Mouse (Mus musculus) C2C12 (cell line): ENCODE results near the gene Ccdc183. TPM values are rescaled to one million over a fixed set of nuclear protein-coding genes. Genes with fewer than 3 reads are reported as not detected.
A peak's percentile ranks its signal among the peaks of the same experiment; 100 is the strongest.

Experiments used
- H3K27me3 ChIP-seq: one replicate; pipeline ENCODE4 v1.6.1; 2011; ENCODE audit not compliant: control insufficient read depth, insufficient read depth, insufficient read length
- H3K36me3 ChIP-seq: one replicate; pipeline ENCODE4 v1.6.1; 2011; ENCODE audit not compliant: control insufficient read depth, insufficient read depth
- H3K4me3 ChIP-seq: one replicate; pipeline ENCODE4 v1.5.1; 2011; ENCODE audit warnings: mild to moderate bottlenecking, control low read depth; ENCODE audit not compliant: poor library complexity, insufficient read depth, severe bottlenecking
- H3K79me2 ChIP-seq: one replicate; pipeline ENCODE4 v1.6.1; 2011; ENCODE audit not compliant: control insufficient read depth, insufficient read depth
- H3K79me3 ChIP-seq: one replicate; pipeline ENCODE4 v1.6.1; 2011; ENCODE audit warnings: low read depth, control low read depth
- H3ac ChIP-seq: one replicate; pipeline ENCODE3; 2011; ENCODE audit warnings: low read depth; ENCODE audit not compliant: control insufficient read depth, insufficient read length
- CEBPB ChIP-seq: IDR thresholded peaks from one replicate; pipeline ENCODE4 v1.6.1; 2011; ENCODE audit warnings: low read depth, mild to moderate bottlenecking, control low read depth, moderate library complexity
- CTCF ChIP-seq: IDR thresholded peaks from one replicate; pipeline ENCODE4 v1.5.1; 2011; ENCODE audit not compliant: control insufficient read depth, insufficient read depth, insufficient read length
- FOSL1 ChIP-seq: IDR thresholded peaks from one replicate; pipeline ENCODE4 v1.8.0; 2011; ENCODE audit warnings: mild to moderate bottlenecking, low read length; ENCODE audit not compliant: poor library complexity, insufficient read depth, severe bottlenecking
- MAX ChIP-seq: IDR thresholded peaks from one replicate; pipeline ENCODE4 v1.6.1; 2011; ENCODE audit warnings: mild to moderate bottlenecking, control low read depth
- MYOD1 ChIP-seq: IDR thresholded peaks from one replicate; pipeline ENCODE4 v1.6.1; 2011; ENCODE audit warnings: low read depth; ENCODE audit not compliant: control insufficient read depth, insufficient read length
- MYOG ChIP-seq: IDR thresholded peaks from one replicate; pipeline ENCODE4 v1.6.1; 2011; ENCODE audit not compliant: control insufficient read depth, insufficient read length; ENCODE audit errors: extremely low read depth
- USF1 ChIP-seq: IDR thresholded peaks from one replicate; pipeline ENCODE4 v1.6.1; 2011; ENCODE audit warnings: low read depth, mild to moderate bottlenecking, control low read depth, moderate library complexity
- polyA plus RNA-seq: library from polyadenylated mRNA; unstranded; fragments of >200 nt; fragmentation: generic; extraction: Trizol; gene quantifications from one replicate; pipeline ENCODE4 v1.2.1, GENCODE M21; 2012; ENCODE audit warnings: missing spikeins

The Ccdc183 gene
- polyA plus RNA-seq, 1 experiment = 0.15 TPM

GRCm38 (mm10) chr2:25581901-25582301 is 35.6 kb downstream of the Ccdc183 start:
- Histone ChIP-seq H3K36me3 (peaks cover 35% of the 10 kb centered on the region), H3K27me3 (no peaks in the 10 kb centered on the region), H3K79me3 (no peaks in the 10 kb centered on the region), H3K79me2 (no peaks in the 10 kb centered on the region), H3K4me3 (no peak overlapping the region), H3ac (no peak overlapping the region)
- TF ChIP-seq FOSL1 (no peak), MYOD1 (no peak), USF1 (no peak), MYOG (no peak), CEBPB (no peak)

DNA sequence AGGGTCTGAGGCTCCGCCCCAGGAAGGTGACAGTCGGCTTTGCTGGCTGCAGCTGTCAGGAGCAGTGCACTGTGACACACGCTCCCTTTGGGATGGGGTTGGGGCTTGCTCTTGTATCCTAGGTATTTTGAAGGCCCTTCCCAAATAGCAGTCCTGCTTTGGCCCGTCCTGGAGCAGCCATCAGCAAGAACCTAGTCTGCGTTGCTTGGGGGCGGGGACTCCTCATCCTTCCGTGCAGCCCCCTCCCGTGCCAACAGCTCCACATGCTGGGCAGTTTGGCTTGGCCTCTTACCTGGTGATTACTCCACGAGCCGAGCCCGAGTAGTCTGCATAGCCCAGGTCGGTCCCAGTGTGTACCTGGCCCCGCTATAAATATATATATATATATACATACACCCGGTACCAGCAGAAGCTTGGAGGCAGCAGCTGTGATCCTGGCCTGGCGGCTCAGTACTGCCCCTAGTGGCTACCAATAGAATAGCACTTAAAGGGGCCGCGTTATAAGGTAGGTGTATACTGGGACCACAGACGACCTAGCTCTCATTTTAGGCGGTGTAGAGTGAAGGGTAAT is 36.1 kb downstream of the Ccdc183 start, which contains the start of gene Ajm1:
TSS of gene Ajm1 (minus strand) at position 464 of the 571 bp plus-strand sequence.
- Histone ChIP-seq H3K36me3 (peaks cover 30% of the 10 kb centered on the region), H3K4me3 (no peak within 1 kb of the TSS), H3K79me2 (no peaks in the 10 kb centered on the region), H3K27me3 (no peaks in the 10 kb centered on the region), H3K79me3 (no peaks in the 10 kb centered on the region), H3ac (no peak within 1 kb of the TSS)
- no peak for TF ChIP-seq MYOD1
- TF ChIP-seq MYOG = no peak
- peak; percentile 62 for TF ChIP-seq CTCF

DNA sequence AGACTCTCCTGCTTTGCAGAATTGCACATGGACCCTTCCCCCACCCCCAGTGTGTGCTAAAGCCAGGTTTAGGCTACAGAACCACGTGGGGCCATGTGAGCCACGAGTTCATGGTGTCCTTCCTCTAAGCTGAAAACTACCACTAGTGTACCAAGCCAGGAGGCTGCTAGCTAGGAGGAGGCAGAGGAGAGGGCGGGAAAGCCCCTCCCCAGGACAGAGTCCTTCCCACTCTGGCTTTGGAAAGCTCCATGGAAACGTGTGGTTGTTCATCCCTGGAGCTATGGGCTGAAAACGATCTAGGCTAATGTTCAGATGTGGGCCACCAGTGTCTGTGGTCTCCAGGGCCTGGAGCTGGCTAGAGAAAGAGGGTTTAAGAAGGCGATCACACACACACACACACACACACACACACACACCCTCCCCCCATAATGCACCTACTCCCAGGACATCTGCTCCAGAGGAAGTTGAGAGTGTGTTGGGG is 36.8 kb downstream of the Ccdc183 start:
- Histone ChIP-seq H3K79me3 (no peaks in the 10 kb centered on the region), H3K4me3 (no peak overlapping the region), H3ac (no peak overlapping the region), H3K36me3 (peaks cover 25% of the 10 kb centered on the region), H3K27me3 (no peaks in the 10 kb centered on the region), H3K79me2 (no peaks in the 10 kb centered on the region)
- TF ChIP-seq MYOD1 = no peak
- TF ChIP-seq USF1 = no peak
- TF ChIP-seq CEBPB = no peak
- no peak for TF ChIP-seq MAX
- no peak for TF ChIP-seq MYOG
- no peak for TF ChIP-seq CTCF
- no peak for TF ChIP-seq FOSL1

DNA sequence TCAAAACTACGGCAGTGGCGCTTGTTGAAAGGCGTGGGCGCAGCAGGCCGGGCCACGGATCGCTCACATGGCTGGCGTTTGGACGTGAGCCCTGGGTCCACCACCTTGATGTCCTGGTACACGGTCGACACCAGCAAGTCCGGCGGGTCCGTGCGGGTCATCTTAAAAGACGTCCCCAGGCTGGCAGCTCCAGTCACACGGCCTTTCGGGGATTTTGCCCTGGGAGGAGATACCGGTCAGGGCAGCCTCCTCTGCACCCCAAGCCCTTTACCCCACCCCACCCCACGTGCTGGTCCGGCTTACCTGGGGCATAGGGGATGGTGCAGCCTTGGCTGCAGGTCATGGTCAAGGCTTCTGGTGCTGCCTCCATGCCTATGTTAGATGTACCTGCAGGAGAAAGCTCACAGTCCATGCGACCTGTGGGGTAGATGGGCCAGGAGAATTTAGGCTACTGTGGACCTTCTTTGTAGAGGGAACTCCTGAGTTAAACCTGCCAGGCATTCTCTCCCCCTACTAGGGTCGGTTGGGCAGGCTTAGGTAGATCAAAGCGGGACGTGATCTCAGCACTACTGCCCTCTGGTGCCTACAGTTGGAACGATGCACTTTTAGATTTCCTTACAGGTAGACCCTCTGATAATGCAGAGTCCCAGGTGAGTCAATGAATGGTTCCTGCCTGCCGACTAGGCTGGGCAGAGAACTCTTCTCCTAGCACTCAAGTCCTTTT is 37.6 kb downstream of the Ccdc183 start:
- Histone ChIP-seq H3K4me3 (no peak overlapping the region), H3K79me2 (no peaks in the 10 kb centered on the region), H3K27me3 (no peaks in the 10 kb centered on the region), H3K36me3 (peaks cover 18% of the 10 kb centered on the region), H3K79me3 (no peaks in the 10 kb centered on the region), H3ac (no peak overlapping the region)
- TF ChIP-seq MYOD1 (no peak), MAX (no peak), USF1 (no peak), MYOG (no peak)

DNA sequence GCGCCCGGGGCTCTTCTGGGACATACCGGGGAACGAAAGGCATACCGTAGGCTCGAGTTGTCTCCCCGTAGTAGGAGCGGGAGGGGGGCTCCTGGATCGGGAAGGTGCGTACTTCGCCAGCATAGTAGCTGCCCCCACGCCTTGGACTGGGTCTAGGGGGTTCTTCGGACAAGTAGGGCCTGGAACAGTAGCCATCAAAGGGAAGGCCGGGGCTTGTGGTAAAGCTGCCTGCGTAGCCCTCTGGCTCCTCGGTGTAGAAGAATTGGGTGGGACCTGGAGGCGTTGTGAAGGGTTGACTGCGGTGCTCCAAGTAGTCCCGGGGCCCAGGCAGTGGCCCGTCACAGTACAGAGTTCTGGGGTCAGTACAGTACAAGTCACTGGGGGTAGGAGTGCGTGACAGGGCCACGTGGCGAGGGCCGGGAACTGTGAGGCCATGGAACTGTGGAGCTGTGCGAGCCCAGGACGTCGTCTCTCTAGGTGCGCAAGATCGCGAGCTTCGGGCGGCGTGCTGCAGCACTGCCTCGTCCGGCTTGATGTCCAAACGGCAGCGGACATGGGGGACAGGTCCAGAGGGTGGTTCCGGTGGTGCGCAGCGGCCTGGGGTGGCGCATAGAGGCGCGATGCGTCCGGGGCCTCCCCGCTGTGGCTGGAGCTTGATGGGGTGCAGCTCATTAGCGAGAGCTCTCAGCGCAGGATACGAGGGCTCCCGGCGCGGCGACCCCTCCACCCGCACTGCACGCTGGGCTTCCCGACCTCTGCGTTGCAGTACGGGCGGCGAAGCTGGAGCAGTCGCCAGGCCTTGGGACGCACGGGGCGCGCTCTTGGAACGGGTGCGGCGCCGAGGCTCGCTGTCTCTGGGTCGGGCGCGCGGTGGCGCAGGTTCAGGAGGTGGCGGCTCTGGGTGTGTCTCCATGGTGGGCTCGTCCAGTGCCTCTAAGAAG is 38.4 kb downstream of the Ccdc183 start:
- peaks cover 11% of the 10 kb centered on the region for H3K36me3 ChIP-seq
- no peaks in the 10 kb centered on the region for H3K79me3 ChIP-seq
- TF ChIP-seq USF1 (no peak), MYOG (no peak), MYOD1 (no peak), CEBPB (no peak), FOSL1 (no peak), CTCF (no peak), MAX (no peak)
- no peak overlapping the region for H3K4me3 ChIP-seq
- H3K79me2 ChIP-seq = peaks cover 4% of the 10 kb centered on the region
- no peaks in the 10 kb centered on the region for H3K27me3 ChIP-seq
- H3ac ChIP-seq = no peak overlapping the region
